Mouse (Mus musculus) c-Kit-positive CD71-negative TER-119-negative erythroid progenitor cells, embryonic 14.5 days (primary cell): ENCODE data around the gene Emid1.

ENCODE experiments used
- DNase-seq: peaks from one replicate; pipeline ENCODE4 v3.0.0-alpha.2; 2013; ENCODE audit warnings: low read depth

Gene Emid1

GRCm38 (mm10) chr11:5151680-5152337, at the start of gene Emid1:
Emid1 (minus strand) TSS chr11:5152257.
- DNase-seq, result no peak

GRCm38 (mm10) chr11:5199879-5200278, 47.8 kb upstream of the Emid1 start:
- no peak for DNase-seq

- DNase-seq, result no peak
Observed at GRCm38 (mm10) chr11:5197068-5197467, 45.0 kb upstream of the Emid1 start.

- no peak for DNase-seq
Observed at GRCm38 (mm10) chr11:5196583-5196982, 44.5 kb upstream of the Emid1 start.

- DNase-seq, result no peak
Observed at GRCm38 (mm10) chr11:5193576-5193881, 41.5 kb upstream of the Emid1 start.

- DNase-seq, result no peak
Observed at GRCm38 (mm10) chr11:5192840-5193575, 41.0 kb upstream of the Emid1 start.

GRCm38 (mm10) chr11:5192084-5192516, 40.0 kb upstream of the Emid1 start:
- no peak for DNase-seq

- no peak for DNase-seq
Observed at GRCm38 (mm10) chr11:5189239-5189933, 37.3 kb upstream of the Emid1 start.

- DNase-seq, result no peak
Observed at GRCm38 (mm10) chr11:5188170-5188569, 36.1 kb upstream of the Emid1 start.

GRCm38 (mm10) chr11:5184832-5185231, 32.8 kb upstream of the Emid1 start:
- no peak for DNase-seq

GRCm38 (mm10) chr11:5184250-5184649, 32.2 kb upstream of the Emid1 start:
- DNase-seq, result no peak

GRCm38 (mm10) chr11:5182870-5183269, 30.8 kb upstream of the Emid1 start:
- no peak for DNase-seq

- DNase-seq, result peak; percentile 73
Observed at GRCm38 (mm10) chr11:5181850-5182404, 29.9 kb upstream of the Emid1 start.

GRCm38 (mm10) chr11:5179391-5179790, 27.3 kb upstream of the Emid1 start:
- no peak for DNase-seq

GRCm38 (mm10) chr11:5177171-5177570, 25.1 kb upstream of the Emid1 start:
- no peak for DNase-seq

GRCm38 (mm10) chr11:5176685-5177084, 24.6 kb upstream of the Emid1 start:
- no peak for DNase-seq

- no peak for DNase-seq
Observed at GRCm38 (mm10) chr11:5175866-5176265, 23.8 kb upstream of the Emid1 start.

- DNase-seq, result no peak
Observed at GRCm38 (mm10) chr11:5175141-5175540, 23.1 kb upstream of the Emid1 start.

GRCm38 (mm10) chr11:5172861-5173260, 20.8 kb upstream of the Emid1 start:
- no peak for DNase-seq

- DNase-seq, result no peak
Observed at GRCm38 (mm10) chr11:5167311-5167710, 15.3 kb upstream of the Emid1 start.

GRCm38 (mm10) chr11:5165471-5165916, 13.4 kb upstream of the Emid1 start:
- DNase-seq, result no peak

- no peak for DNase-seq
Observed at GRCm38 (mm10) chr11:5164310-5164709, 12.3 kb upstream of the Emid1 start.

GRCm38 (mm10) chr11:5163421-5163820, 11.4 kb upstream of the Emid1 start:
- no peak for DNase-seq
